Mouse (Mus musculus) intestine, embryonic 15.5 days (tissue): ENCODE measurements around the gene Zan. TPM values are rescaled to one million over a fixed set of nuclear protein-coding genes. Genes with fewer than 3 reads are reported as not detected.

Experiments used
- ATAC-seq: fragments of 200-750 bp; cut with Nextera tagmentation; 2 replicates; pipeline ENCODE4 v1.8.0; 2017; ENCODE audit warnings: moderate TSS enrichment, moderate library complexity
- H3K27ac ChIP-seq: fragments of 300-500 bp; sonication (generic); 2 replicates; pipeline ENCODE4 v1.5.1; 2015; ENCODE audit warnings: mild to moderate bottlenecking, inconsistent platforms
- H3K27me3 ChIP-seq: fragments of 300-500 bp; sonication (generic); replicated peaks from 2 replicates; pipeline ENCODE4 v1.6.1; 2015; ENCODE audit warnings: inconsistent platforms
- H3K36me3 ChIP-seq: fragments of 300-500 bp; sonication (generic); 2 replicates; pipeline ENCODE4 v1.6.1; 2015; ENCODE audit warnings: inconsistent platforms
- H3K4me1 ChIP-seq: fragments of 300-500 bp; sonication (generic); replicated peaks from 2 replicates; pipeline ENCODE4 v1.6.1; 2015; ENCODE audit warnings: inconsistent platforms
- H3K4me2 ChIP-seq: fragments of 300-500 bp; sonication (generic); replicated peaks from 2 replicates; pipeline ENCODE4 v1.6.1; 2015; ENCODE audit warnings: mild to moderate bottlenecking, inconsistent platforms
- H3K4me3 ChIP-seq: fragments of 300-500 bp; sonication (generic); replicated peaks from 2 replicates; pipeline ENCODE4 v1.5.1; 2015; ENCODE audit warnings: inconsistent platforms
- H3K9ac ChIP-seq: fragments of 300-500 bp; sonication (generic); 2 replicates; pipeline ENCODE4 v1.6.1; 2015; ENCODE audit warnings: inconsistent platforms
- H3K9me3 ChIP-seq: fragments of 300-500 bp; sonication (generic); 2 replicates; pipeline ENCODE4 v1.6.1; 2016; ENCODE audit warnings: inconsistent platforms
- WGBS: fragments of 180-500 bp; shearing (Covaris S2); methylation state at CpG from one replicate; pipeline ENCODE4 v1.1.7; 2015; 5-methylcytosine and 5-hydroxymethylcytosine counted together
- polyA plus RNA-seq: library from polyadenylated mRNA; unstranded; fragments of >200 nt; fragmentation: Nextera tagmentation; extraction: Ambion mirVana; gene quantifications from 2 replicates; pipeline ENCODE4 v1.2.1, GENCODE M21; 2015

Gene Zan
- polyA plus RNA-seq, 1 experiment from 2014 or later, result 0.52 TPM

GRCm38 (mm10) chr5:137333512-137334174, 143.2 kb downstream of the Zan start, which contains the start of gene Slc12a9:
Gene Slc12a9 (minus strand): TSS chr5:137333597.
- peak; percentile 91 for ATAC-seq
- Histone ChIP-seq H3K36me3 (no peaks in the 10 kb centered on the region), H3K27ac (peak within 1 kb of the TSS; percentile 75), H3K4me1 (peaks cover 19% of the 10 kb centered on the region; the same call in 1 of the 2 replicates), H3K27me3 (no peaks in the 10 kb centered on the region), H3K4me2 (peak within 1 kb of the TSS; percentile 96), H3K4me3 (peak within 1 kb of the TSS; percentile 67), H3K9me3 (no peaks in the 10 kb centered on the region), H3K9ac (peak within 1 kb of the TSS; percentile 77)
- WGBS, result under 1% methylated on average over 44 of the region's 44 CpGs

GRCm38 (mm10) chr5:137332857-137333511, 143.9 kb downstream of the Zan start:
- Histone ChIP-seq H3K9me3 (no peaks in the 10 kb centered on the region), H3K4me2 (peak overlapping the region; percentile 96), H3K27ac (peak overlapping the region; percentile 75; the same call in 1 of the 2 replicates), H3K4me1 (peaks cover 19% of the 10 kb centered on the region; the same call in 1 of the 2 replicates), H3K36me3 (no peaks in the 10 kb centered on the region), H3K9ac (peak overlapping the region; percentile 77), H3K27me3 (no peaks in the 10 kb centered on the region), H3K4me3 (peak overlapping the region; percentile 67)
- WGBS, result 15% methylated on average over 15 of the region's 15 CpGs
- ATAC-seq, result no peak; the same call in 1 of the 2 replicates

- no peak overlapping the region for H3K9ac ChIP-seq
- ATAC-seq, result no peak
- no peak overlapping the region for H3K27ac ChIP-seq
- no peaks in the 10 kb centered on the region for H3K9me3 ChIP-seq
- WGBS, result 80% methylated on average over 7 of the region's 7 CpGs
- no peak overlapping the region for H3K4me2 ChIP-seq
- H3K4me1 ChIP-seq, result 0 out of 2 replicates have a peak, but pooled peaks cover 12% of the 10 kb centered on the region
- no peak overlapping the region for H3K4me3 ChIP-seq
- 0 out of 2 replicates have a peak, but pooled peaks cover 2% of the 10 kb centered on the region for H3K36me3 ChIP-seq
- no peaks in the 10 kb centered on the region for H3K27me3 ChIP-seq
Measured at GRCm38 (mm10) chr5:137330910-137331309, 146.0 kb downstream of the Zan start.

Other genes starting within 250 kb of the Zan start
- 9.5 and 9.7 TPM in 2 replicates for gene Ache, start 189.5 kb downstream of the Zan start, polyA plus RNA-seq
- gene Ufsp1, start 182.4 kb downstream of the Zan start, polyA plus RNA-seq, result 7.8 and 8.5 TPM in 2 replicates
- 117 and 120 TPM in 2 replicates for gene Srrt, start 169.4 kb downstream of the Zan start, polyA plus RNA-seq
- 63.9 and 64.8 TPM in 2 replicates for gene Trip6, start 162.7 kb downstream of the Zan start, polyA plus RNA-seq
- 14.3 and 15.9 TPM in 2 replicates for gene Slc12a9, start 143.5 kb downstream of the Zan start, polyA plus RNA-seq
- gene Ephb4, start 127.0 kb downstream of the Zan start, polyA plus RNA-seq, result 36.7 and 37.6 TPM in 2 replicates
- gene Pop7, start 25.5 kb upstream of the Zan start, polyA plus RNA-seq, result 60.4 and 64.2 TPM in 2 replicates
- 8.4 and 10.4 TPM in 2 replicates for gene Gigyf1, start 41.5 kb upstream of the Zan start, polyA plus RNA-seq
- 0.42 and 0.63 TPM in 2 replicates for gene Epo, start 56.2 kb upstream of the Zan start, polyA plus RNA-seq
- gene Gnb2, start 56.4 kb upstream of the Zan start, polyA plus RNA-seq, result 341 and 386 TPM in 2 replicates
- gene Actl6b, start 76.5 kb upstream of the Zan start, polyA plus RNA-seq, result 4.5 and 6.0 TPM in 2 replicates
- gene Tfr2, start 92.8 kb upstream of the Zan start, polyA plus RNA-seq, result 0.97 and 1.1 TPM in 2 replicates
- gene Mospd3, start 124.0 kb upstream of the Zan start, polyA plus RNA-seq, result 24.6 and 29.6 TPM in 2 replicates
- 103 and 109 TPM in 2 replicates for gene Pcolce, start 136.7 kb upstream of the Zan start, polyA plus RNA-seq
- 0.15 TPM in 1 of 2 replicates, not detected in the other for gene Fbxo24, start 151.9 kb upstream of the Zan start, polyA plus RNA-seq
- 34.7 and 36.3 TPM in 2 replicates for gene Lrch4, start 152.1 kb upstream of the Zan start, polyA plus RNA-seq
- 7.4 and 8.0 TPM in 2 replicates for gene Gm20605, start 152.1 kb upstream of the Zan start, polyA plus RNA-seq
- gene Sap25, start 164.3 kb upstream of the Zan start, polyA plus RNA-seq, result 5.5 and 8.9 TPM in 2 replicates
- 0.13 and 0.18 TPM in 2 replicates for gene Irs3, start 168.7 kb upstream of the Zan start, polyA plus RNA-seq
- 19.5 and 20.8 TPM in 2 replicates for gene Agfg2, start 207.7 kb upstream of the Zan start, polyA plus RNA-seq